Mouse (Mus musculus): ENCODE results near the gene Akap7.

GRCm38 (mm10) chr10:25298264-25298671 is 9.4 kb downstream of the Akap7 start:
- TF ChIP-seq POLR2A (IDR thresholded peaks at IDR 0.05; ENCODE audit: borderline replicate concordance, extremely low read depth, low read depth, low read length) (no peak), CTCF (IDR thresholded peaks at IDR 0.05; ENCODE audit: insufficient read depth, low read length) (no peak)

Measured in lung, adult 2 months (tissue).